Mouse (Mus musculus) ES-E14 (cell line): ENCODE results near the gene Rps18. TPM values are rescaled to one million over a fixed set of nuclear protein-coding genes. Genes with fewer than 3 reads are reported as not detected.

Experiments
- DNase-seq: peaks from one replicate; pipeline ENCODE4 v3.0.0-alpha.2; 2013; ENCODE audit warnings: low read depth, low spot score
- H3K27ac ChIP-seq: 2 replicates; pipeline ENCODE4 v1.5.1; 2012; ENCODE audit warnings: low read depth, mild to moderate bottlenecking, low read length, moderate library complexity, mixed read lengths; ENCODE audit not compliant: poor library complexity, insufficient read depth, severe bottlenecking
- H3K36me3 ChIP-seq: 2 replicates; pipeline ENCODE4 v1.6.1; 2012; ENCODE audit warnings: mild to moderate bottlenecking, low read length, moderate library complexity, mixed read lengths; ENCODE audit not compliant: control insufficient read depth, poor library complexity, insufficient read depth, severe bottlenecking
- H3K4me1 ChIP-seq, 2 experiments: fragments of 150-350 bp in 1 of 2; sonication (generic) in 1 of 2; 2 replicates each; pipeline ENCODE4 v1.6.1; 2012; ENCODE audit warnings: low read length in 2 of 2, mild to moderate bottlenecking in 1 of 2, mixed read lengths in 1 of 2; ENCODE audit not compliant: control insufficient read depth in 2 of 2, insufficient read depth in 2 of 2, poor library complexity in 1 of 2
- H3K4me3 ChIP-seq, 2 experiments: fragments of 150-350 bp in 1 of 2; sonication (generic) in 1 of 2; 2 replicates each; pipeline ENCODE4 v1.5.1; 2012; ENCODE audit warnings: low read length in 2 of 2, low read depth in 1 of 2, mild to moderate bottlenecking in 1 of 2, mixed read lengths in 1 of 2; ENCODE audit not compliant: insufficient read depth in 1 of 2, poor library complexity in 1 of 2, severe bottlenecking in 1 of 2
- H3K9ac ChIP-seq: 2 replicates; pipeline ENCODE4 v1.6.1; 2012; ENCODE audit warnings: low read depth, mild to moderate bottlenecking, low read length, mixed read lengths; ENCODE audit not compliant: poor library complexity, insufficient read depth, severe bottlenecking
- H3K9me3 ChIP-seq: fragments of 150-350 bp; sonication (generic); 2 replicates; pipeline ENCODE4 v1.6.1; 2012; ENCODE audit warnings: low read depth, mild to moderate bottlenecking, low read length; ENCODE audit not compliant: control insufficient read depth, insufficient read depth
- CHD2 ChIP-seq: IDR thresholded peaks from 2 replicates; pipeline ENCODE4 v1.6.1; 2014; ENCODE audit warnings: mild to moderate bottlenecking, low read depth, low read length, inconsistent platforms
- HCFC1 ChIP-seq: IDR thresholded peaks from 2 replicates; pipeline ENCODE4 v1.6.1; 2012; ENCODE audit warnings: low read length, inconsistent platforms, borderline replicate concordance; ENCODE audit not compliant: insufficient read depth
- MAFK ChIP-seq: IDR thresholded peaks from 2 replicates; pipeline ENCODE4 v1.6.1; 2014; ENCODE audit warnings: mild to moderate bottlenecking, low read depth, low read length, inconsistent platforms; ENCODE audit not compliant: insufficient read depth
- ZC3H11A ChIP-seq: IDR thresholded peaks from 2 replicates; pipeline ENCODE4 v1.6.1; 2012; ENCODE audit warnings: low read depth, mild to moderate bottlenecking, inconsistent platforms, low read length, borderline replicate concordance
- ZNF384 ChIP-seq: IDR thresholded peaks from 2 replicates; pipeline ENCODE4 v1.6.1; 2012; ENCODE audit warnings: low read depth, low read length, inconsistent platforms
- in situ Hi-C, 2 experiments: fragments of 600-800 bp; cut with MboI; formaldehyde crosslinking; loops; one replicate each; pipeline ENCODE4 v1.15.1; 2025; ENCODE audit warnings: low sequenced_read_pairs in 2 of 2, inconsistent platforms in 1 of 2; ENCODE audit not compliant: unreplicated experiment in 2 of 2
- total RNA-seq: library from RNA; depleted of rRNA; stranded (reverse); fragments of 300-350 nt; gene quantifications from 2 replicates; pipeline ENCODE4 v1.2.3, GENCODE M21; 2012

The Rps18 gene
- total RNA-seq, 1 experiment, result 4,706 TPM

- in situ Hi-C loops, result no loop called here
These were observed 9.5 kb upstream of the Rps18 start for GRCm38 (mm10) chr17:33965082-33965845.

GRCm38 (mm10) chr17:33962876-33963275 is 7.1 kb upstream of the Rps18 start:
- Histone ChIP-seq H3K27ac (no peak overlapping the region), H3K9ac (no peak overlapping the region), H3K36me3 (peaks cover 40% of the 10 kb centered on the region; the same call in 1 of the 2 replicates), H3K9me3 (no peaks in the 10 kb centered on the region), H3K4me3 (no peak overlapping the region), H3K4me1 (no peaks in the 10 kb centered on the region)
- no peak for TF ChIP-seq ZNF384
- no peak for TF ChIP-seq HCFC1
- no peak for TF ChIP-seq CHD2
- TF ChIP-seq MAFK, result no peak
- TF ChIP-seq ZC3H11A, result no peak
- in situ Hi-C loops, result no loop called here
- DNase-seq, result no peak

More at GRCm38 (mm10) chr17:33965082-33965845, 9.5 kb upstream of the Rps18 start:
- no peak overlapping the region for H3K4me3 ChIP-seq
- no peak for TF ChIP-seq CHD2
- no peak for TF ChIP-seq MAFK
- no peak for TF ChIP-seq HCFC1
- no peak for TF ChIP-seq ZNF384
- no peak for TF ChIP-seq ZC3H11A
- no peak overlapping the region for H3K9ac ChIP-seq
- H3K4me1 ChIP-seq, result no peaks in the 10 kb centered on the region
- no peak for DNase-seq
- peaks cover 33% of the 10 kb centered on the region; the same call in 1 of the 2 replicates for H3K36me3 ChIP-seq
- H3K9me3 ChIP-seq, result no peaks in the 10 kb centered on the region
- no peak overlapping the region for H3K27ac ChIP-seq

GRCm38 (mm10) chr17:33959948-33960347 is 4.1 kb upstream of the Rps18 start:
- H3K27ac ChIP-seq, result no peak overlapping the region
- H3K36me3 ChIP-seq, result peaks cover 33% of the 10 kb centered on the region

GRCm38 (mm10) chr17:33959135-33959534 is 3.3 kb upstream of the Rps18 start:
- Histone ChIP-seq H3K27ac (no peak overlapping the region), H3K4me3 (no peak overlapping the region), H3K36me3 (peaks cover 40% of the 10 kb centered on the region), H3K4me1 (peaks cover 0 to under 1% of the 10 kb centered on the region in 2 experiments; a peak in 1 of 4 replicates), H3K9me3 (no peaks in the 10 kb centered on the region), H3K9ac (no peak overlapping the region)
- no peak for DNase-seq
- in situ Hi-C loops, result no loop called here
- TF ChIP-seq MAFK (no peak), HCFC1 (no peak), ZC3H11A (no peak), ZNF384 (no peak), CHD2 (no peak)

More at GRCm38 (mm10) chr17:33959948-33960347, 4.1 kb upstream of the Rps18 start:
- Histone ChIP-seq H3K4me3 (no peak overlapping the region), H3K4me1 (no peaks in the 10 kb centered on the region), H3K9me3 (no peaks in the 10 kb centered on the region), H3K9ac (no peak overlapping the region)
- no peak for DNase-seq
- TF ChIP-seq CHD2, result no peak
- no peak for TF ChIP-seq MAFK
- no peak for TF ChIP-seq ZC3H11A
- no peak for TF ChIP-seq HCFC1
- TF ChIP-seq ZNF384, result no peak
- in situ Hi-C loops, result no loop called here

GRCm38 (mm10) chr17:33958451-33958850 is 2.6 kb upstream of the Rps18 start:
- H3K4me3 ChIP-seq, result no peak overlapping the region
- H3K9ac ChIP-seq, result no peak overlapping the region
- H3K27ac ChIP-seq, result no peak overlapping the region
- H3K36me3 ChIP-seq, result peaks cover 46% of the 10 kb centered on the region
- DNase-seq, result no peak
- in situ Hi-C loops, result no loop called here
- H3K4me1 ChIP-seq, result peaks cover 0 to 1% of the 10 kb centered on the region in 2 experiments; a peak in 1 of 4 replicates
- no peak for TF ChIP-seq HCFC1
- no peak for TF ChIP-seq MAFK
- TF ChIP-seq ZC3H11A, result no peak
- TF ChIP-seq CHD2, result no peak
- TF ChIP-seq ZNF384, result no peak
- H3K9me3 ChIP-seq, result no peaks in the 10 kb centered on the region
